Mouse (Mus musculus) neural tube, embryonic 15.5 days (tissue): ENCODE data around the gene Mark4. TPM values are rescaled to one million over a fixed set of nuclear protein-coding genes. Genes with fewer than 3 reads are reported as not detected.

Experiments
- ATAC-seq: fragments of 200-750 bp; cut with Nextera tagmentation; 2 replicates; pipeline ENCODE4 v1.8.0; 2017; ENCODE audit warnings: mild to moderate bottlenecking, moderate TSS enrichment, moderate library complexity; ENCODE audit not compliant: low FRiP score
- H3K27ac ChIP-seq: fragments of 300-500 bp; sonication (generic); replicated peaks from 2 replicates; pipeline ENCODE4 v1.5.1; 2015; ENCODE audit warnings: mild to moderate bottlenecking, inconsistent platforms
- H3K27me3 ChIP-seq: fragments of 300-500 bp; sonication (generic); replicated peaks from 2 replicates; pipeline ENCODE4 v1.6.1; 2015; ENCODE audit warnings: inconsistent platforms
- H3K36me3 ChIP-seq: fragments of 300-500 bp; sonication (generic); 2 replicates; pipeline ENCODE4 v1.6.1; 2015; ENCODE audit warnings: inconsistent platforms
- H3K4me1 ChIP-seq: fragments of 300-500 bp; sonication (generic); 2 replicates; pipeline ENCODE4 v1.6.1; 2015; ENCODE audit warnings: inconsistent platforms
- H3K4me2 ChIP-seq: fragments of 300-500 bp; sonication (generic); 2 replicates; pipeline ENCODE4 v1.6.1; 2015; ENCODE audit warnings: inconsistent platforms, mild to moderate bottlenecking, moderate library complexity
- H3K4me3 ChIP-seq: fragments of 300-500 bp; sonication (generic); replicated peaks from 2 replicates; pipeline ENCODE4 v1.5.1; 2015; ENCODE audit warnings: mild to moderate bottlenecking, inconsistent platforms
- H3K9ac ChIP-seq: fragments of 300-500 bp; sonication (generic); replicated peaks from 2 replicates; pipeline ENCODE4 v1.6.1; 2015; ENCODE audit warnings: mild to moderate bottlenecking, inconsistent platforms
- H3K9me3 ChIP-seq: fragments of 300-500 bp; sonication (generic); replicated peaks from 2 replicates; pipeline ENCODE4 v1.6.1; 2016; ENCODE audit warnings: inconsistent platforms
- WGBS: fragments of 180-500 bp; shearing (Covaris S2); methylation state at CpG from one replicate; pipeline ENCODE4 v1.1.7; 2015; ENCODE audit warnings: mixed read lengths; 5-methylcytosine and 5-hydroxymethylcytosine counted together
- polyA plus RNA-seq: library from polyadenylated mRNA; unstranded; fragments of >200 nt; fragmentation: Nextera tagmentation; extraction: Ambion mirVana; gene quantifications from 2 replicates; pipeline ENCODE4 v1.2.1, GENCODE M21; 2015

Mark4 gene
- polyA plus RNA-seq, 1 experiment from 2014 or later = 16.5 TPM

DNA sequence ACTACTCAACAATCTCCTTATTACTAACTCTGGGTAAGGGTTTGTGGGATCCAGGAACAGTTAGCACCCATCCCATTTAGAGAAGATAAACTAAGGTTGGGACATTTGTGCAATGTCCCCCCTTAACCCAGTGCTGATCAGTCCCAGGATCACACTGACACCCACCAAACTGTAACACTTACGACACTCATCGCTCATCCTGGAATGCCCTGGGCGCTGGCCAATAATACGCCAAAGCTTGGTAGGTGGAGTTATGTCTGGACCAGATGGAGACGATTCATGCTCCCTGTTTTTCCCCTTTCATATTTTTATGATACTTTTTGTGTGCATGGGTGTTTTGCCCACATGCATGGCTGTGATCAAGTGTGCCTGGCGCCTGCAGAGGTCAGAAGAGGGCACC lies 28.2 kb downstream of the Mark4 start:
- no peak overlapping the region for H3K9ac ChIP-seq
- H3K4me1 ChIP-seq = no peaks in the 10 kb centered on the region
- ATAC-seq = no peak
- no peaks in the 10 kb centered on the region for H3K27me3 ChIP-seq
- no peak overlapping the region for H3K4me3 ChIP-seq
- H3K27ac ChIP-seq = no peak overlapping the region
- WGBS = 92% methylated on average over 6 of the region's 6 CpGs
- no peaks in the 10 kb centered on the region for H3K9me3 ChIP-seq
- no peak overlapping the region for H3K4me2 ChIP-seq
- peaks cover 99% of the 10 kb centered on the region for H3K36me3 ChIP-seq

GRCm38 (mm10) chr7:19429726-19430125 lies 28.9 kb downstream of the Mark4 start:
- ATAC-seq = no peak
- Histone ChIP-seq H3K9ac (no peak overlapping the region), H3K9me3 (no peaks in the 10 kb centered on the region), H3K27ac (no peak overlapping the region), H3K27me3 (no peaks in the 10 kb centered on the region), H3K4me3 (no peak overlapping the region), H3K36me3 (peaks cover 99% of the 10 kb centered on the region), H3K4me2 (no peak overlapping the region), H3K4me1 (no peaks in the 10 kb centered on the region)
- WGBS = 67% methylated on average over 8 of the region's 8 CpGs

GRCm38 (mm10) chr7:19427999-19428650 lies 30.5 kb downstream of the Mark4 start:
- Histone ChIP-seq H3K27ac (no peak overlapping the region), H3K9ac (no peak overlapping the region), H3K27me3 (no peaks in the 10 kb centered on the region), H3K9me3 (no peaks in the 10 kb centered on the region), H3K36me3 (peaks cover 89% of the 10 kb centered on the region), H3K4me3 (no peak overlapping the region), H3K4me2 (no peak overlapping the region), H3K4me1 (no peaks in the 10 kb centered on the region)
- WGBS = 60% methylated on average over 15 of the region's 15 CpGs
- ATAC-seq = no peak

- H3K27ac ChIP-seq = no peak overlapping the region
- no peak overlapping the region for H3K4me3 ChIP-seq
- no peaks in the 10 kb centered on the region for H3K4me1 ChIP-seq
- no peak overlapping the region for H3K9ac ChIP-seq
- WGBS = 85% methylated on average over 6 of the region's 6 CpGs
- no peak for ATAC-seq
- peaks cover 77% of the 10 kb centered on the region for H3K36me3 ChIP-seq
- H3K4me2 ChIP-seq = no peak overlapping the region
- H3K27me3 ChIP-seq = peaks cover 9% of the 10 kb centered on the region; the same call in 1 of the 2 replicates
- no peaks in the 10 kb centered on the region for H3K9me3 ChIP-seq
These were observed 31.7 kb downstream of the Mark4 start for GRCm38 (mm10) chr7:19426888-19427287.

- 68% methylated on average over 6 of the region's 6 CpGs for WGBS
- Histone ChIP-seq H3K27ac (no peak overlapping the region), H3K36me3 (peaks cover 71% of the 10 kb centered on the region), H3K9ac (no peak overlapping the region), H3K4me2 (no peak overlapping the region), H3K27me3 (peaks cover 13% of the 10 kb centered on the region; the same call in 1 of the 2 replicates), H3K4me1 (peaks cover 3% of the 10 kb centered on the region; the same call in 1 of the 2 replicates), H3K4me3 (no peak overlapping the region), H3K9me3 (no peaks in the 10 kb centered on the region)
- no peak for ATAC-seq
These were observed 32.3 kb downstream of the Mark4 start for GRCm38 (mm10) chr7:19426349-19426748.

DNA sequence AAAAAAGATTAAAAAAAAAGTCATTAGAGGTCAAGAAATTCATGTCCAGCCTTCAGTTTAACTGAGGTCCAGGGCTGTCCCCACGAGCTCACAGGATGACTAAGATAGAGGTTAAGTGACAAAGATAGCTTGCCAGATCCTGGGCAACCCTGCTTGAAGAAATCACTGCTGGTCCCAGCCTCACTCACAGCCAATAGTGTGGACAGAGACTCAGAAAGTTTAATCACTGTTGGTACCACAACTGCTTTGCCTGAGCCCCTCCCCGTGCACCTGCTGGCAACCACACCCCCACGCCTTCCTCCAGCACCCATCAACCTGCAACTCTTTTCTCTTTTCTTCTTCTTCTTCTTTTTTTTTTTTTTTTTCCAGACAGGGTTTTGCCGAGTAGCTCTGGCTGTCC lies 34.6 kb downstream of the Mark4 start:
- no peak overlapping the region for H3K4me2 ChIP-seq
- peaks cover 32% of the 10 kb centered on the region for H3K27me3 ChIP-seq
- no peak overlapping the region for H3K27ac ChIP-seq
- H3K9ac ChIP-seq = no peak overlapping the region
- H3K4me3 ChIP-seq = no peak overlapping the region
- H3K36me3 ChIP-seq = peaks cover 48% of the 10 kb centered on the region
- H3K4me1 ChIP-seq = peaks cover 15% of the 10 kb centered on the region
- ATAC-seq = no peak
- WGBS = 66% methylated on average over 4 of the region's 4 CpGs
- H3K9me3 ChIP-seq = no peaks in the 10 kb centered on the region

- Histone ChIP-seq H3K4me1 (peaks cover 15% of the 10 kb centered on the region), H3K27me3 (peaks cover 41% of the 10 kb centered on the region), H3K9ac (no peak overlapping the region), H3K9me3 (no peaks in the 10 kb centered on the region), H3K36me3 (peaks cover 39% of the 10 kb centered on the region), H3K4me2 (no peak overlapping the region), H3K27ac (no peak overlapping the region), H3K4me3 (no peak overlapping the region)
- WGBS = 91% methylated on average over 3 of the region's 3 CpGs
- ATAC-seq = no peak
These were observed 35.5 kb downstream of the Mark4 start for GRCm38 (mm10) chr7:19423083-19423482.

- H3K27ac ChIP-seq = no peak overlapping the region
- 11% methylated on average over 43 of the region's 43 CpGs for WGBS
- H3K4me2 ChIP-seq = peak overlapping the region; percentile 82
- peak overlapping the region; percentile 47 for H3K9ac ChIP-seq
- H3K9me3 ChIP-seq = no peaks in the 10 kb centered on the region
- ATAC-seq = peak; percentile 96
- peaks cover 56% of the 10 kb centered on the region for H3K27me3 ChIP-seq
- H3K4me3 ChIP-seq = peak overlapping the region; percentile 48
- peaks cover 15% of the 10 kb centered on the region for H3K4me1 ChIP-seq
- peaks cover 19% of the 10 kb centered on the region for H3K36me3 ChIP-seq
These were observed 37.6 kb downstream of the Mark4 start for GRCm38 (mm10) chr7:19420821-19421636.

DNA sequence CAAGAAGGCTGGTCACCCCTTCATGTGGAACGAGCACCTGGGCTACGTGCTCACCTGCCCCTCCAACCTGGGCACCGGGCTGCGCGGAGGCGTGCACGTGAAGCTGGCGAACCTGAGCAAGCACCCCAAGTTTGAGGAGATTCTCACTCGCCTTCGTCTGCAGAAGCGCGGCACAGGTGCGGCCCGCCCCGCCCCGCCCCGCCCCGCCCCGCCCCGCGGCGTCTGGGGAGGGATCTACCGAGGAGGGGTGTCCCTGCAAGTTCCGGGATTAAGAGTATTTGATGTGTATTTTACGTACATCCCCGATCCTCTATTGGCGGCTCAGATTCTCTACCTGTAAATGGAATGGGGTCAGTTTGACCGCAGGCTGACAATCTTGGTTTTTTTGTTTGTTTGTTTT lies 38.5 kb downstream of the Mark4 start:
- H3K4me2 ChIP-seq = peak overlapping the region; percentile 38
- H3K4me3 ChIP-seq = 0 out of 2 replicates have a peak overlapping the region, but pooled peaks have one; percentile 4
- H3K9ac ChIP-seq = no peak overlapping the region
- no peak overlapping the region for H3K27ac ChIP-seq
- H3K4me1 ChIP-seq = peaks cover 15% of the 10 kb centered on the region
- no peaks in the 10 kb centered on the region for H3K9me3 ChIP-seq
- H3K27me3 ChIP-seq = peaks cover 56% of the 10 kb centered on the region
- 6% methylated on average over 28 of the region's 28 CpGs for WGBS
- H3K36me3 ChIP-seq = peaks cover 10% of the 10 kb centered on the region
- no peak for ATAC-seq

- H3K27me3 ChIP-seq = peaks cover 49% of the 10 kb centered on the region
- H3K4me1 ChIP-seq = peaks cover 14% of the 10 kb centered on the region
- ATAC-seq = no peak
- H3K4me3 ChIP-seq = no peak overlapping the region
- no peak overlapping the region for H3K27ac ChIP-seq
- 80% methylated on average over 15 of the region's 15 CpGs for WGBS
- H3K9ac ChIP-seq = no peak overlapping the region
- H3K36me3 ChIP-seq = no peaks in the 10 kb centered on the region
- H3K4me2 ChIP-seq = no peak overlapping the region
- H3K9me3 ChIP-seq = no peaks in the 10 kb centered on the region
These were observed 42.0 kb downstream of the Mark4 start for GRCm38 (mm10) chr7:19416590-19416989.

DNA sequence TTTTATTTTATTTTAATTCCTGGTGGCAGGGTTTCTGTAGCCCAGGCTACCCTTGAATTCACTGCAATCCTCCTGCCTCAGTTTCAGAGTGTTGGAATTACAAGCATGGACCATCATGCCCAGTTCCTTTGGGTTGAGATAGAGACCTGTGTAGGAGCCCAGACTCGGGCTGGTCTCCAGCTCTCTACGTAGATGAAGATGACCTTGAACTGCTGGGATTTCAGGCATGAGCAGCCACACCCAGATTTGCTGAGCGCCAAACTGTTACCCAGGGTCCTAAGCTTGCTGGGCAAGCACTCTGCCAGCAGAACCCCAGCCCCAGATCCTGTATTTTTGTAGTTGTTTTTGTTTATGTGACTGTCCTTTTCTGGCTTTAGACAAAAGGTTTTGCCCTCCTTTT lies 45.1 kb downstream of the Mark4 start:
- no peak overlapping the region for H3K4me2 ChIP-seq
- H3K9ac ChIP-seq = no peak overlapping the region
- H3K36me3 ChIP-seq = no peaks in the 10 kb centered on the region
- H3K27ac ChIP-seq = no peak overlapping the region
- no peaks in the 10 kb centered on the region for H3K9me3 ChIP-seq
- no peak for ATAC-seq
- peaks cover 30% of the 10 kb centered on the region for H3K27me3 ChIP-seq
- 92% methylated on average over 3 of the region's 3 CpGs for WGBS
- no peak overlapping the region for H3K4me3 ChIP-seq
- no peaks in the 10 kb centered on the region for H3K4me1 ChIP-seq

DNA sequence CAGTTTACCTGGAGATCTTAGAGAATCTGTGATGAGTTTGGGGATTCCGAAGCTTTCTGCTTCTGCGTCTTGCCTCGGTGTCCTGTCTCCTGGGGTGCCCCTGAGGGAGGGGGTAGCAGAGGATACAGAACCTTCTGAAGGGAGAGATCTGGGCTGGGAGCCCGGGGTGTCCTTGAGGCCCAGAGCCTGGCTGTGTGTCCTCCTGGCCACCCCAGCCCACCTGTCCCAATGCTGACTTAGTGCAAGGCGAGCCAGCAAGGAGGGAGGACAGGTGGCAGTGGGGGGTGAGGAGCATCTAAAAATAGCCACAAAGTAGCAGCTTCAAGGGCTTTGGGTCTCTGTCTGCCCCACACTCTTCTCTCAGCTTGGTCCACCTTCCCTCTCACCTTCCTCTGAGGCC lies 46.8 kb downstream of the Mark4 start:
- no peak overlapping the region for H3K4me2 ChIP-seq
- H3K9me3 ChIP-seq = no peaks in the 10 kb centered on the region
- H3K4me3 ChIP-seq = no peak overlapping the region
- H3K9ac ChIP-seq = no peak overlapping the region
- H3K27ac ChIP-seq = no peak overlapping the region
- 0 out of 2 replicates have a peak, but pooled peaks cover 15% of the 10 kb centered on the region for H3K27me3 ChIP-seq
- no peaks in the 10 kb centered on the region for H3K4me1 ChIP-seq
- H3K36me3 ChIP-seq = no peaks in the 10 kb centered on the region
- no peak for ATAC-seq
- WGBS = 70% methylated on average over 5 of the region's 5 CpGs
